Mouse (Mus musculus): ENCODE results near the gene Ufc1. TPM values are rescaled to one million over a fixed set of nuclear protein-coding genes. Genes with fewer than 3 reads are reported as not detected.

Gene Ufc1
- polyA plus RNA-seq, 1 experiment from 2014 or later: 85.0 TPM

GRCm38 (mm10) chr1:171268341-171268740, 26.5 kb downstream of the Ufc1 start:
- H3K9me3 ChIP-seq (replicated peaks): no peaks in the 10 kb centered on the region
- peaks cover 18% of the 10 kb centered on the region for H3K4me1 ChIP-seq (replicated peaks)
- H3K9ac ChIP-seq: no peak overlapping the region
- ATAC-seq (replicated peaks; ENCODE audit: insufficient number of reproducible peaks, insufficient read depth, low FRiP score, low read depth): no peak
- H3K4me2 ChIP-seq: no peak overlapping the region
- H3K4me3 ChIP-seq: no peak overlapping the region
- 71% methylated on average over 1 of the region's 1 CpGs for WGBS
- H3K36me3 ChIP-seq: peaks cover 10% of the 10 kb centered on the region
- no peak overlapping the region for H3K27ac ChIP-seq
- H3K27me3 ChIP-seq: no peaks in the 10 kb centered on the region

GRCm38 (mm10) chr1:171265971-171266744, 28.7 kb downstream of the Ufc1 start:
- 47% methylated on average over 4 of the region's 4 CpGs for WGBS
- Histone ChIP-seq H3K27me3 (no peaks in the 10 kb centered on the region), H3K4me1 (replicated peaks) (peaks cover 20% of the 10 kb centered on the region), H3K9ac (no peak overlapping the region), H3K36me3 (no peaks in the 10 kb centered on the region), H3K4me2 (no peak overlapping the region), H3K9me3 (replicated peaks) (no peaks in the 10 kb centered on the region), H3K27ac (peak overlapping the region; percentile 16; the same call in 1 of the 2 replicates), H3K4me3 (no peak overlapping the region)
- no peak for ATAC-seq (replicated peaks; ENCODE audit: insufficient number of reproducible peaks, insufficient read depth, low FRiP score, low read depth)

GRCm38 (mm10) chr1:171263666-171264461, 31.0 kb downstream of the Ufc1 start:
- peak overlapping the region; percentile 96 for H3K27ac ChIP-seq
- ATAC-seq (replicated peaks; ENCODE audit: insufficient number of reproducible peaks, insufficient read depth, low FRiP score, low read depth): no peak; the same call in 1 of the 2 replicates
- peak overlapping the region; percentile 67 for H3K4me2 ChIP-seq
- no peaks in the 10 kb centered on the region for H3K27me3 ChIP-seq
- 70% methylated on average over 3 of the region's 3 CpGs for WGBS
- H3K9ac ChIP-seq: no peak overlapping the region
- no peaks in the 10 kb centered on the region for H3K36me3 ChIP-seq
- H3K9me3 ChIP-seq (replicated peaks): no peaks in the 10 kb centered on the region
- H3K4me3 ChIP-seq: no peak overlapping the region
- peaks cover 22% of the 10 kb centered on the region for H3K4me1 ChIP-seq (replicated peaks)

- peak; percentile 84 for ATAC-seq (replicated peaks; ENCODE audit: insufficient number of reproducible peaks, insufficient read depth, low FRiP score, low read depth)
- Histone ChIP-seq H3K4me2 (peak overlapping the region; percentile 67), H3K27ac (peak overlapping the region; percentile 96), H3K9me3 (replicated peaks) (no peaks in the 10 kb centered on the region), H3K4me1 (replicated peaks) (peaks cover 23% of the 10 kb centered on the region), H3K36me3 (no peaks in the 10 kb centered on the region), H3K4me3 (peak overlapping the region; percentile 34; the same call in 1 of the 2 replicates), H3K27me3 (no peaks in the 10 kb centered on the region), H3K9ac (no peak overlapping the region)
- 0% methylated on average over 2 of the region's 2 CpGs for WGBS
These were observed 31.6 kb downstream of the Ufc1 start for GRCm38 (mm10) chr1:171263185-171263611.

- peak overlapping the region; percentile 67 for H3K4me2 ChIP-seq
- no peaks in the 10 kb centered on the region for H3K27me3 ChIP-seq
- no peaks in the 10 kb centered on the region; the same call in 1 of the 2 replicates for H3K36me3 ChIP-seq
- peak; percentile 83 for ATAC-seq (replicated peaks; ENCODE audit: insufficient number of reproducible peaks, insufficient read depth, low FRiP score, low read depth)
- peaks cover 23% of the 10 kb centered on the region for H3K4me1 ChIP-seq (replicated peaks)
- peak overlapping the region; percentile 34 for H3K4me3 ChIP-seq
- WGBS: 1% methylated on average over 8 of the region's 8 CpGs
- peak overlapping the region; percentile 34; the same call in 1 of the 2 replicates for H3K9ac ChIP-seq
- H3K9me3 ChIP-seq (replicated peaks): no peaks in the 10 kb centered on the region
- peak overlapping the region; percentile 96 for H3K27ac ChIP-seq
These were observed 32.2 kb downstream of the Ufc1 start for GRCm38 (mm10) chr1:171262594-171263130.

- peaks cover 23% of the 10 kb centered on the region for H3K4me1 ChIP-seq (replicated peaks)
- no peak for ATAC-seq (replicated peaks; ENCODE audit: insufficient number of reproducible peaks, insufficient read depth, low FRiP score, low read depth)
- no peaks in the 10 kb centered on the region for H3K9me3 ChIP-seq (replicated peaks)
- no peaks in the 10 kb centered on the region for H3K27me3 ChIP-seq
- no peak overlapping the region for H3K9ac ChIP-seq
- H3K36me3 ChIP-seq: no peaks in the 10 kb centered on the region; the same call in 1 of the 2 replicates
- H3K27ac ChIP-seq: no peak overlapping the region
- no peak overlapping the region for H3K4me3 ChIP-seq
- 67% methylated on average over 3 of the region's 3 CpGs for WGBS
- H3K4me2 ChIP-seq: no peak overlapping the region
These were observed 34.5 kb downstream of the Ufc1 start for GRCm38 (mm10) chr1:171260316-171260715.

GRCm38 (mm10) chr1:171258921-171259320, 35.9 kb downstream of the Ufc1 start:
- WGBS: 55% methylated on average over 17 of the region's 17 CpGs
- no peak overlapping the region for H3K4me3 ChIP-seq
- H3K4me2 ChIP-seq: no peak overlapping the region
- no peaks in the 10 kb centered on the region for H3K9me3 ChIP-seq (replicated peaks)
- H3K36me3 ChIP-seq: no peaks in the 10 kb centered on the region; the same call in 1 of the 2 replicates
- H3K27me3 ChIP-seq: no peaks in the 10 kb centered on the region
- no peak for ATAC-seq (replicated peaks; ENCODE audit: insufficient number of reproducible peaks, insufficient read depth, low FRiP score, low read depth)
- H3K27ac ChIP-seq: no peak overlapping the region
- peaks cover 21% of the 10 kb centered on the region for H3K4me1 ChIP-seq (replicated peaks)
- no peak overlapping the region for H3K9ac ChIP-seq

- Histone ChIP-seq H3K4me1 (replicated peaks) (peaks cover 17% of the 10 kb centered on the region), H3K4me3 (no peak overlapping the region), H3K9me3 (replicated peaks) (no peaks in the 10 kb centered on the region), H3K9ac (no peak overlapping the region), H3K27me3 (no peaks in the 10 kb centered on the region), H3K4me2 (no peak overlapping the region), H3K36me3 (no peaks in the 10 kb centered on the region; the same call in 1 of the 2 replicates), H3K27ac (no peak overlapping the region)
- ATAC-seq (replicated peaks; ENCODE audit: insufficient number of reproducible peaks, insufficient read depth, low FRiP score, low read depth): no peak
- 83% methylated on average over 9 of the region's 9 CpGs for WGBS
These were observed 37.0 kb downstream of the Ufc1 start for GRCm38 (mm10) chr1:171257781-171258180.

- Histone ChIP-seq H3K4me1 (replicated peaks) (peaks cover 18% of the 10 kb centered on the region), H3K27ac (no peak overlapping the region), H3K9ac (no peak overlapping the region), H3K4me3 (no peak overlapping the region), H3K36me3 (no peaks in the 10 kb centered on the region; the same call in 1 of the 2 replicates), H3K9me3 (replicated peaks) (no peaks in the 10 kb centered on the region), H3K4me2 (no peak overlapping the region), H3K27me3 (no peaks in the 10 kb centered on the region)
- WGBS: 53% methylated on average over 15 of the region's 15 CpGs
- ATAC-seq (replicated peaks; ENCODE audit: insufficient number of reproducible peaks, insufficient read depth, low FRiP score, low read depth): no peak
These were observed 37.8 kb downstream of the Ufc1 start for GRCm38 (mm10) chr1:171256937-171257548.

GRCm38 (mm10) chr1:171256095-171256818, 38.6 kb downstream of the Ufc1 start:
- Histone ChIP-seq H3K36me3 (no peaks in the 10 kb centered on the region; the same call in 1 of the 2 replicates), H3K27ac (no peak overlapping the region), H3K9ac (no peak overlapping the region), H3K9me3 (replicated peaks) (no peaks in the 10 kb centered on the region), H3K27me3 (no peaks in the 10 kb centered on the region), H3K4me2 (no peak overlapping the region), H3K4me3 (no peak overlapping the region), H3K4me1 (replicated peaks) (peaks cover 24% of the 10 kb centered on the region)
- ATAC-seq (replicated peaks; ENCODE audit: insufficient number of reproducible peaks, insufficient read depth, low FRiP score, low read depth): no peak
- 85% methylated on average over 24 of the region's 24 CpGs for WGBS
